Mouse (Mus musculus) heart, adult 11 months (tissue): ENCODE measurements at regions not wholly inside any gene's neighbourhood (a gene's known extent, or its start where the extent isn't known, plus 50 kb on each side); places are given as distances from the start of the nearest gene placed in this dataset.

Experiments
- DNase-seq: peaks from one replicate; pipeline ENCODE4 v3.0.0; 2022

- DNase-seq = no peak
Observed at GRCm38 (mm10) chr8:102575523-102575922, 209.9 kb downstream of the Cdh11 start.

GRCm38 (mm10) chr8:102567779-102568178 lies 217.7 kb downstream of the Cdh11 start:
- DNase-seq = no peak

GRCm38 (mm10) chr8:102554213-102554612 lies 231.2 kb downstream of the Cdh11 start:
- DNase-seq = no peak

GRCm38 (mm10) chr8:102553348-102553935 lies 232.0 kb downstream of the Cdh11 start:
- no peak for DNase-seq

- DNase-seq = no peak
Observed at GRCm38 (mm10) chr8:102538886-102539285, 246.6 kb downstream of the Cdh11 start.

GRCm38 (mm10) chr8:102538068-102538467 lies 247.4 kb downstream of the Cdh11 start:
- DNase-seq = no peak

GRCm38 (mm10) chr8:102518446-102518845 lies 267.0 kb downstream of the Cdh11 start:
- DNase-seq = no peak

GRCm38 (mm10) chr8:102515748-102516147 lies 269.7 kb downstream of the Cdh11 start:
- DNase-seq = no peak

GRCm38 (mm10) chr8:102514805-102515424 lies 270.5 kb downstream of the Cdh11 start:
- no peak for DNase-seq

- no peak for DNase-seq
Observed at GRCm38 (mm10) chr8:102500751-102501150, 284.7 kb downstream of the Cdh11 start.

- no peak for DNase-seq
Observed at GRCm38 (mm10) chr8:102500202-102500601, 285.2 kb downstream of the Cdh11 start.

- DNase-seq = no peak
Observed at GRCm38 (mm10) chr8:102499091-102499490, 286.4 kb downstream of the Cdh11 start.

- no peak for DNase-seq
Observed at GRCm38 (mm10) chr8:102497160-102497559, 288.3 kb downstream of the Cdh11 start.

- DNase-seq = no peak
Observed at GRCm38 (mm10) chr8:102496698-102497097, 288.7 kb downstream of the Cdh11 start.

- DNase-seq = no peak
Observed at GRCm38 (mm10) chr8:102496021-102496420, 289.4 kb downstream of the Cdh11 start.

GRCm38 (mm10) chr8:102491015-102491414 lies 294.4 kb downstream of the Cdh11 start:
- no peak for DNase-seq

GRCm38 (mm10) chr8:102488284-102488683 lies 297.2 kb downstream of the Cdh11 start:
- no peak for DNase-seq

- DNase-seq = no peak
Observed at GRCm38 (mm10) chr8:102487796-102488195, 297.6 kb downstream of the Cdh11 start.

- no peak for DNase-seq
Observed at GRCm38 (mm10) chr8:102475166-102475802, 310.2 kb downstream of the Cdh11 start.

GRCm38 (mm10) chr8:102474192-102474591 lies 311.2 kb downstream of the Cdh11 start:
- DNase-seq = no peak

- no peak for DNase-seq
Observed at GRCm38 (mm10) chr8:102471352-102471751, 314.1 kb downstream of the Cdh11 start.

GRCm38 (mm10) chr8:102462601-102463000 lies 322.8 kb downstream of the Cdh11 start:
- no peak for DNase-seq

GRCm38 (mm10) chr8:102443006-102443405 lies 342.4 kb downstream of the Cdh11 start:
- no peak for DNase-seq

- DNase-seq = no peak
Observed at GRCm38 (mm10) chr8:102421828-102422227, 363.6 kb downstream of the Cdh11 start.
